Mouse (Mus musculus) forebrain, embryonic 15.5 days (tissue): ENCODE measurements around the gene Spock2. TPM values are rescaled to one million over a fixed set of nuclear protein-coding genes. Genes with fewer than 3 reads are reported as not detected.
"Not testable (repeated sequence)": the region's sequence is repeated elsewhere in the genome, so short reads cannot be mapped to it uniquely, and the experiment has no call there.

Source experiments
- ATAC-seq: fragments of 200-750 bp; cut with Nextera tagmentation; replicated peaks from 2 replicates; pipeline ENCODE4 v1.8.0; 2017; ENCODE audit warnings: mild to moderate bottlenecking, moderate TSS enrichment, moderate library complexity
- H3K27ac ChIP-seq: fragments of 300-500 bp; sonication (generic); replicated peaks from 2 replicates; pipeline ENCODE4 v1.5.1; 2015; ENCODE audit warnings: mild to moderate bottlenecking, inconsistent platforms
- H3K27me3 ChIP-seq: fragments of 300-500 bp; sonication (generic); 2 replicates; pipeline ENCODE4 v1.6.1; 2015; ENCODE audit warnings: inconsistent platforms
- H3K36me3 ChIP-seq: fragments of 300-500 bp; sonication (generic); 2 replicates; pipeline ENCODE4 v1.6.1; 2015; ENCODE audit warnings: mild to moderate bottlenecking, inconsistent platforms
- H3K4me1 ChIP-seq: fragments of 300-500 bp; sonication (generic); 2 replicates; pipeline ENCODE4 v1.6.1; 2015; ENCODE audit warnings: inconsistent platforms
- H3K4me2 ChIP-seq: fragments of 300-500 bp; sonication (generic); replicated peaks from 2 replicates; pipeline ENCODE4 v1.6.1; 2015; ENCODE audit warnings: mild to moderate bottlenecking, inconsistent platforms
- H3K4me3 ChIP-seq: fragments of 300-500 bp; sonication (generic); 2 replicates; pipeline ENCODE4 v1.5.1; 2015; ENCODE audit warnings: mild to moderate bottlenecking, inconsistent platforms
- H3K9ac ChIP-seq: fragments of 300-500 bp; sonication (generic); replicated peaks from 2 replicates; pipeline ENCODE4 v1.6.1; 2015; ENCODE audit warnings: mild to moderate bottlenecking, inconsistent platforms
- H3K9me3 ChIP-seq: fragments of 300-500 bp; sonication (generic); 2 replicates; pipeline ENCODE4 v1.6.1; 2016; ENCODE audit warnings: inconsistent platforms
- WGBS: fragments of 180-500 bp; shearing (Covaris S2); methylation state at CpG from one replicate; pipeline ENCODE4 v1.1.7; 2015; ENCODE audit warnings: mixed read lengths; 5-methylcytosine and 5-hydroxymethylcytosine counted together
- polyA plus RNA-seq: library from polyadenylated mRNA; unstranded; fragments of >200 nt; fragmentation: Nextera tagmentation; extraction: Ambion mirVana; gene quantifications from 2 replicates; pipeline ENCODE4 v1.2.1, GENCODE M21; 2015

Gene Spock2
- polyA plus RNA-seq, 1 experiment from 2014 or later, result 48.1 TPM

- WGBS, result 30% methylated on average over 6 of the region's 6 CpGs
- peaks cover 14% of the 10 kb centered on the region; the same call in 1 of the 2 replicates for H3K36me3 ChIP-seq
- no peaks in the 10 kb centered on the region for H3K4me1 ChIP-seq
- H3K27ac ChIP-seq, result no peak overlapping the region
- H3K27me3 ChIP-seq, result no peaks in the 10 kb centered on the region
- ATAC-seq, result no peak
- no peak overlapping the region for H3K9ac ChIP-seq
- H3K4me3 ChIP-seq, result no peak overlapping the region
- no peaks in the 10 kb centered on the region for H3K9me3 ChIP-seq
- H3K4me2 ChIP-seq, result no peak overlapping the region
Measured at GRCm38 (mm10) chr10:60133501-60133900, 27.5 kb downstream of the Spock2 start.

- Histone ChIP-seq H3K27me3 (no peaks in the 10 kb centered on the region), H3K36me3 (peaks cover 14% of the 10 kb centered on the region; the same call in 1 of the 2 replicates), H3K4me3 (no peak overlapping the region), H3K9ac (no peak overlapping the region), H3K4me1 (no peaks in the 10 kb centered on the region), H3K27ac (no peak overlapping the region), H3K4me2 (no peak overlapping the region), H3K9me3 (no peaks in the 10 kb centered on the region)
- 58% methylated on average over 9 of the region's 9 CpGs for whole genome bisulfite sequencing
- no peak for ATAC-seq
Measured at GRCm38 (mm10) chr10:60134201-60134600, 28.2 kb downstream of the Spock2 start.

- H3K9ac ChIP-seq, H3K9me3 ChIP-seq, H3K27ac ChIP-seq, H3K4me2 ChIP-seq, ATAC-seq, H3K4me1 ChIP-seq, H3K27me3 ChIP-seq, H3K36me3 ChIP-seq, H3K4me3 ChIP-seq: not testable (repeated sequence)
- WGBS, result 28% methylated on average over 1 of the region's 1 CpGs
Measured at GRCm38 (mm10) chr10:60136010-60136409, 30.0 kb downstream of the Spock2 start.

GRCm38 (mm10) chr10:60136935-60137334 is 30.9 kb downstream of the Spock2 start:
- Histone ChIP-seq H3K27ac (no peak overlapping the region), H3K4me3 (no peak overlapping the region), H3K36me3 (no peaks in the 10 kb centered on the region), H3K9me3 (no peaks in the 10 kb centered on the region), H3K27me3 (no peaks in the 10 kb centered on the region), H3K4me2 (no peak overlapping the region), H3K9ac (no peak overlapping the region), H3K4me1 (no peaks in the 10 kb centered on the region)
- ATAC-seq, result no peak
- 76% methylated on average over 7 of the region's 7 CpGs for WGBS

GRCm38 (mm10) chr10:60138680-60139079 is 32.7 kb downstream of the Spock2 start:
- H3K9me3 ChIP-seq, result no peaks in the 10 kb centered on the region
- H3K4me2 ChIP-seq, result no peak overlapping the region
- H3K36me3 ChIP-seq, result no peaks in the 10 kb centered on the region
- no peak for ATAC-seq
- WGBS, result 94% methylated on average over 5 of the region's 5 CpGs
- H3K27me3 ChIP-seq, result no peaks in the 10 kb centered on the region
- H3K4me1 ChIP-seq, result no peaks in the 10 kb centered on the region
- H3K4me3 ChIP-seq, result no peak overlapping the region
- H3K27ac ChIP-seq, result no peak overlapping the region
- H3K9ac ChIP-seq, result no peak overlapping the region

GRCm38 (mm10) chr10:60140751-60141150 is 34.7 kb downstream of the Spock2 start:
- no peak overlapping the region for H3K4me3 ChIP-seq
- no peak overlapping the region for H3K4me2 ChIP-seq
- H3K9ac ChIP-seq, result no peak overlapping the region
- ATAC-seq, result no peak
- H3K27me3 ChIP-seq, result no peaks in the 10 kb centered on the region
- 82% methylated on average over 4 of the region's 4 CpGs for WGBS
- H3K36me3 ChIP-seq, result no peaks in the 10 kb centered on the region
- no peak overlapping the region for H3K27ac ChIP-seq
- H3K9me3 ChIP-seq, result no peaks in the 10 kb centered on the region
- H3K4me1 ChIP-seq, result no peaks in the 10 kb centered on the region

- no peak overlapping the region for H3K4me3 ChIP-seq
- 89% methylated on average over 2 of the region's 3 CpGs for WGBS
- H3K4me2 ChIP-seq, result no peak overlapping the region
- H3K27ac ChIP-seq, result no peak overlapping the region
- no peak overlapping the region for H3K9ac ChIP-seq
- no peaks in the 10 kb centered on the region for H3K36me3 ChIP-seq
- no peaks in the 10 kb centered on the region for H3K27me3 ChIP-seq
- no peaks in the 10 kb centered on the region for H3K9me3 ChIP-seq
- no peak for ATAC-seq
- H3K4me1 ChIP-seq, result no peaks in the 10 kb centered on the region
Measured at GRCm38 (mm10) chr10:60141656-60142160, 35.7 kb downstream of the Spock2 start.

GRCm38 (mm10) chr10:60147510-60148047 is 41.6 kb downstream of the Spock2 start:
- H3K9me3 ChIP-seq, H3K4me1 ChIP-seq, H3K27me3 ChIP-seq, ATAC-seq, H3K27ac ChIP-seq, H3K9ac ChIP-seq, H3K4me2 ChIP-seq, H3K36me3 ChIP-seq, H3K4me3 ChIP-seq: not testable (repeated sequence)
- 68% methylated on average over 10 of the region's 10 CpGs for WGBS

- H3K27ac ChIP-seq, result no peak overlapping the region
- H3K27me3 ChIP-seq, result no peaks in the 10 kb centered on the region
- WGBS, result 3% methylated on average over 5 of the region's 5 CpGs
- no peak overlapping the region for H3K4me2 ChIP-seq
- no peaks in the 10 kb centered on the region for H3K36me3 ChIP-seq
- no peaks in the 10 kb centered on the region for H3K4me1 ChIP-seq
- no peak overlapping the region for H3K4me3 ChIP-seq
- H3K9me3 ChIP-seq, result no peaks in the 10 kb centered on the region
- no peak overlapping the region for H3K9ac ChIP-seq
- ATAC-seq, result peak; percentile 58; the same call in 1 of the 2 replicates
Measured at GRCm38 (mm10) chr10:60148087-60148486, 42.1 kb downstream of the Spock2 start.

GRCm38 (mm10) chr10:60151107-60151663 is 45.2 kb downstream of the Spock2 start:
- ATAC-seq, result no peak
- WGBS, result 54% methylated on average over 6 of the region's 6 CpGs
- H3K27ac ChIP-seq, result no peak overlapping the region
- no peaks in the 10 kb centered on the region for H3K4me1 ChIP-seq
- no peak overlapping the region for H3K9ac ChIP-seq
- no peaks in the 10 kb centered on the region for H3K36me3 ChIP-seq
- H3K9me3 ChIP-seq, result no peaks in the 10 kb centered on the region
- H3K4me2 ChIP-seq, result no peak overlapping the region
- H3K27me3 ChIP-seq, result no peaks in the 10 kb centered on the region
- no peak overlapping the region for H3K4me3 ChIP-seq

- Histone ChIP-seq H3K27me3 (no peaks in the 10 kb centered on the region), H3K27ac (no peak overlapping the region), H3K4me3 (no peak overlapping the region), H3K9me3 (no peaks in the 10 kb centered on the region), H3K4me2 (no peak overlapping the region), H3K4me1 (no peaks in the 10 kb centered on the region), H3K36me3 (no peaks in the 10 kb centered on the region), H3K9ac (no peak overlapping the region)
- ATAC-seq, result no peak
Measured at GRCm38 (mm10) chr10:60156016-60156415, 50.0 kb downstream of the Spock2 start.

GRCm38 (mm10) chr10:60158144-60158543 is 52.1 kb downstream of the Spock2 start:
- H3K4me3 ChIP-seq, result no peak overlapping the region
- no peak for ATAC-seq
- no peaks in the 10 kb centered on the region for H3K27me3 ChIP-seq
- no peaks in the 10 kb centered on the region for H3K36me3 ChIP-seq
- 87% methylated on average over 3 of the region's 3 CpGs for WGBS
- no peak overlapping the region for H3K4me2 ChIP-seq
- no peaks in the 10 kb centered on the region for H3K4me1 ChIP-seq
- H3K9me3 ChIP-seq, result no peaks in the 10 kb centered on the region
- no peak overlapping the region for H3K9ac ChIP-seq
- no peak overlapping the region for H3K27ac ChIP-seq

- H3K36me3 ChIP-seq, H3K27me3 ChIP-seq, ATAC-seq, H3K9me3 ChIP-seq, H3K4me2 ChIP-seq, H3K4me3 ChIP-seq, H3K4me1 ChIP-seq, H3K27ac ChIP-seq, H3K9ac ChIP-seq: not testable (repeated sequence)
- WGBS, result 65% methylated on average over 3 of the region's 3 CpGs
Measured at GRCm38 (mm10) chr10:60161397-60161796, 55.4 kb downstream of the Spock2 start.
